Mouse (Mus musculus) lung, postnatal 4 days (tissue): ENCODE results near the gene Pdpk1.

Experiments used
- DNase-seq, 2 experiments: peaks; one replicate each; pipeline ENCODE4 v3.0.0; 2021

Pdpk1 gene

GRCm38 (mm10) chr17:24111256-24111655 is 39.5 kb downstream of the Pdpk1 start:
- DNase-seq, result no peak

- no peak for DNase-seq
These were observed 41.8 kb downstream of the Pdpk1 start for GRCm38 (mm10) chr17:24108896-24109295.

GRCm38 (mm10) chr17:24105111-24105510 is 45.6 kb downstream of the Pdpk1 start:
- no peak for DNase-seq

GRCm38 (mm10) chr17:24098354-24098753 is 52.4 kb downstream of the Pdpk1 start:
- DNase-seq, result no peak

- no peak for DNase-seq
These were observed 60.1 kb downstream of the Pdpk1 start for GRCm38 (mm10) chr17:24090575-24090974.

GRCm38 (mm10) chr17:24086399-24086798 is 64.3 kb downstream of the Pdpk1 start:
- DNase-seq, result peak in 1 of 2 experiments; percentile 49

- no peak for DNase-seq
These were observed 66.1 kb downstream of the Pdpk1 start for GRCm38 (mm10) chr17:24084593-24084992.

- peak in 1 of 2 experiments; percentile 21 for DNase-seq
These were observed 73.6 kb downstream of the Pdpk1 start for GRCm38 (mm10) chr17:24077101-24077500.

- peak; percentile 96 for DNase-seq
These were observed 77.6 kb downstream of the Pdpk1 start, which contains the start of gene Kctd5 for GRCm38 (mm10) chr17:24072919-24073696. Kctd5 (minus strand) TSS chr17:24073485.

GRCm38 (mm10) chr17:24069531-24069930 is 81.2 kb downstream of the Pdpk1 start:
- peak in 1 of 2 experiments; percentile 10 for DNase-seq

- peak in 1 of 2 experiments; percentile 17 for DNase-seq
These were observed 82.5 kb downstream of the Pdpk1 start for GRCm38 (mm10) chr17:24068271-24068670.

GRCm38 (mm10) chr17:24062459-24063155 is 88.1 kb downstream of the Pdpk1 start:
- DNase-seq, result peak in 1 of 2 experiments; percentile 13

GRCm38 (mm10) chr17:24057730-24058245 is 92.9 kb downstream of the Pdpk1 start:
- no peak for DNase-seq

GRCm38 (mm10) chr17:24056636-24057625 is 93.8 kb downstream of the Pdpk1 start:
- no peak for DNase-seq

- no peak for DNase-seq
These were observed 101.7 kb downstream of the Pdpk1 start for GRCm38 (mm10) chr17:24049008-24049407.

GRCm38 (mm10) chr17:24048053-24048452 is 102.7 kb downstream of the Pdpk1 start:
- DNase-seq, result no peak

GRCm38 (mm10) chr17:24046026-24046425 is 104.7 kb downstream of the Pdpk1 start:
- DNase-seq, result no peak

GRCm38 (mm10) chr17:24045608-24046007 is 105.1 kb downstream of the Pdpk1 start:
- DNase-seq, result no peak

- no peak for DNase-seq
These were observed 106.2 kb downstream of the Pdpk1 start for GRCm38 (mm10) chr17:24044482-24044881.

GRCm38 (mm10) chr17:24037844-24038243 is 112.9 kb downstream of the Pdpk1 start, which contains the start of gene Prss27:
Prss27 (plus strand) TSS chr17:24038144.
- DNase-seq, result no peak

- DNase-seq, result peak in 1 of 2 experiments; percentile 10
These were observed 113.4 kb downstream of the Pdpk1 start for GRCm38 (mm10) chr17:24037360-24037759.

- no peak for DNase-seq
These were observed 113.8 kb downstream of the Pdpk1 start for GRCm38 (mm10) chr17:24036954-24037353.
